Mouse (Mus musculus): ENCODE data around the gene Mbd6.
A peak's percentile ranks its signal among the peaks of the same experiment; 100 is the strongest.

The Mbd6 gene

DNA sequence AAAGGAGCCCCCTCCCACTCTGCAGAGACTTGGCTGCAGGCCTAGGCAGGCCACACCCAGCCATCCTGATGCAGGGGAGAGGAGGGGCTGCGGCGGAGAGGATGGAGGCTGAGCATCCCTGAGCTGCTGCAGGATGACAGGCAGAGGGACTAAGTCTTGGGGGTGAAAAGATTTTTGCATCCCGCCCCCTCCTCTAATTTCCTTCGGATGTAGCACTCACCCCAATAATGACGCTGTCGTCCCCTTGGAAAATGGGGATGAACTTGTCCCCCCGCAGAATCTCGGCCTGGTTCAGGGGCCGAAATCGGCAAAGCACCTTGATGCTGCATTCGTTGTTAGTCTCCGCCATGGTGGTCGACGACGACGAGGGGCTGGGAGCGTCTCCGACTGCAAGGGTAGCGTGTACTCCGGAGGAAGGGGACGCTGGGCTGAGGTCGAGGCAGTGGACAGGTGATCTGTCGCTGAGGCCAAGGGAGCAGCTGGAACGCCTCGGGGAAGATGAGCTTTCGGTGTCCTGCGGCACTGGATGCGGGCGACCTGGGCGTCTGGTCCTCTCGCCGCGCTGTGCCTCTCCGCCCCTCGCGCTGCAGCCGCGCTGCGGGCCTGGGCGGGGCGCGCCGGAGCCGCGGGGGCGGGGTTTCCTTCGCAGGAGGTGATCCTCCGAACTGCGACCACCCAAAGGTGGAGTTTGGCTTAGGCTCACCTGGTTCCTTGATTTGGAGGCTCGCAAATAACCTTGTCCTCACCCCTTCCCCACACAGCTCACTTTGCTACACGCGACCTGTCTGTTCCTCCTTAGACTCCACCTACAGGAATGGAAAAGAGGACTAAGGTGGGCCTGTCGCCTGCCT, 26.0 kb downstream of the Mbd6 start, which contains the start of gene Kif5a:
Gene Kif5a (minus strand): TSS at position 801 of the 851 bp plus-strand sequence.
- DNase-seq (ENCODE audit: low spot score), result peak; percentile 82

GRCm38 (mm10) chr10:127261706-127262547, 26.9 kb downstream of the Mbd6 start:
- peak; percentile 53 for DNase-seq (ENCODE audit: low spot score)

DNA sequence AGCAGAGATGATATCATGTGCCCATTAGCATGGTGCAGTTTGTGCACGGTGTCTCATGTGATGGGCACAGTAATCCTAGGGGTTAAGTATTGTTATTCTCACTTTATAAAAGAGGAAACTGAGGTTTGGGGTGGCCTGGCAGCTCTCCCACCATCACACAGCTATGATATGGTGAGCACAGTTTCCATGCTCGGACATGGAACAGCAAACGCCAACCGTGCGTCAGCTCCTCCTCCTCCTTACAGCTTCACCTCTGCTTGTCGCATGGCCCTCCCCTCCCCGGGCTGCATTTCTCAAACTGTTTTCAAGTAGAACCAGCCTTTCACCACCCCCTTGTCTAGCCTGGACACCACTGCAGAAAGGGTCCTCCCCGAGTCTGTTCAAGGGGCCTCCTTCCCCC, 30.3 kb downstream of the Mbd6 start:
- no peak for DNase-seq (ENCODE audit: low spot score)

DNA sequence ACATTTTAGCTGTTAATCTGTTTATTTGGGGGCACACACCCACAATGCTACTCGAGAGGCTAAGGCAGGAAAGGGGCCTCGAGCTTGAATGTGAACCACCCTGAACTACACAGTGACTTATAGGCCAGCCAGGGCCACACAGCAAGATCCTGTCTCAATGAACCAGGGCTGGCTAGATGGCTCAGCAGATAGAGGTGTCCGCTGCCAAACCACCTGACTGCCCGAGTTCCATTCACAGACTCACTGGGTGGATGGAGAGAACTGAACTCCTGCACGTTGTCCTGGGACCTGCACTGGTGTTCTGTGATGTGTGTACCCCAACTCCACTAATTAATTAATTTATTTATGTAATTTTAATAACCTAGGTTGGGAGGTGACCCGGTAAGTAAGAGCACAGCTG, 31.0 kb downstream of the Mbd6 start:
- no peak for DNase-seq (ENCODE audit: low spot score)

DNA sequence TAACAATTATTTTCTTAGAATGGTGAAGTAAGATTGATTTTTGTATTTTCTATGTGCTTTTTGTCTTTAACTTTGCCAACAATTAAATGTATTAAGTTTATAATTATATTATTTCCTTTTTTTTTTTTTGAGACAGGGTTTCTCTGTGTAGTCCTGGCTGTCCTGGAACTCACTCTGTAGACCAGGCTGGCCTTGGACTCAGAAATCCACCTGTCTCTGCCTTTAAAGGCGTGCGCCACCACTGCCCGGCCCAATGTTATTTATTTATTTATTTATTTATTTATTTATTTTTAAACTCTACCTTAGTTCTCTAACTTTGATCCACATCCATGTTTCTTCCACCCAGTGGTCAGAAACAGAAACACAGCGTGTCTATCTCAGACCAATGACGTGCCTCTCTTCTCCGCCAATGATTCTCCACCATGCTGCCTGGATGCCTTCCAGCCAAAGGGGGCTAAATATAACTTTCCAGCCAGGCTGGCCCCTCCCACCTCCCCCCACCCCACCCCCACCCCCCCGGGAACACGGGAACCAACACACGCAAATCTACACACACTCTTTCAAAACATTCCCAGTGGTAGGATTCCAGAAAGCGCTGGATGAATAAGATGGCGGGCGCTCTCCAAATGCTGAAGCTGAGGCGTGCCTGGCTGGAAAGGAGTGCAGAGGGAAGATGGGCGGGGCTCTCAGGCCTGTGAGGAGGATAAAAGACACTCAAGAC, 33.0 kb downstream of the Mbd6 start:
- DNase-seq (ENCODE audit: low spot score), result no peak

DNA sequence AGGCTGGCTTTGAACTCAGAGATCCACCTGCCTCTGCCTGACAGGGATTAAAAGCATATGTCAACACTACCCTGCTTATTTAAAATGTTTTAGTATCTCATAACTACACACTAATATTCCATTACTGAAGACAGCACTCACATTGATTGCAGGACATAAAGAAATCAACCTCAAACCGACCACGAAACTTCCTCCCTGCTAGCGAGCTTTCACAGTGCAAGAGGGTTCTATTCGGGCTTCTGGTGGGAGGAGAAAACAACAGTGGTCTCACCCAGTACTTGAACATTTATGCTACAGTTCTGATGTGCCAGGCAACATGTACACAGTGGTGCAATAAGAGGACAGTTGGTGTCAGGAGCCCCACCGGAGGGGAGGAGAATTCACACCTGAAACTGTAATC, 38.0 kb downstream of the Mbd6 start:
- DNase-seq (ENCODE audit: low spot score), result no peak

DNA sequence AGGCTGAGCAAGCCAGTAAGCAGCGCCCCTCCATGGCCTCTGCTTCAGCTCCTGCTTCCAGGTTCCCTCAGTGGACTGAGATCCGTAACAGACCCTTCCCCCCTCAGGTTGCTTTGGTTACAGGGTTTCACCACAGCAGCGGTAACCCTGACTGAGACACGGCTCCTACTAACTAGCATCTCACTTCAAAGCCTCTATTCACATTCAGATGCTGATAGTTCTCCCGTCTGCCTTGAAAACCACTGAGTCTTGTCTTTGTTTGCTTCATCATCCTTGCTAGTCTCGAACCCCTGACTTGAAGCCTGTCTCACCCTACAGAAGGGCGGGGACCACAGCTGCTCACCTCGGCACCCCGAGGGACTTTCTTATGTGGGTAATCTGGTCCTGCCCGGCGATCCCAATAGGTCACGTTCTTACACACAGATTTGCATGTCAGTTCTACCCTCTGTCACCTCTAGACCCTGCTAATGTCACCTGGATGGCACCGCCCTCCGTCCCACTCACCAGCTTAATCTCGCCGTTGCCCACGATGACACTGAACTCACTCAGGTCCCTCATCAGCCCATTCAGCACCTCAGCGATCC, 50.5 kb downstream of the Mbd6 start:
- no peak for DNase-seq (ENCODE audit: low spot score)

GRCm38 (mm10) chr10:127236541-127236940, 52.3 kb downstream of the Mbd6 start:
- DNase-seq (ENCODE audit: low spot score), result peak; percentile 62

DNA sequence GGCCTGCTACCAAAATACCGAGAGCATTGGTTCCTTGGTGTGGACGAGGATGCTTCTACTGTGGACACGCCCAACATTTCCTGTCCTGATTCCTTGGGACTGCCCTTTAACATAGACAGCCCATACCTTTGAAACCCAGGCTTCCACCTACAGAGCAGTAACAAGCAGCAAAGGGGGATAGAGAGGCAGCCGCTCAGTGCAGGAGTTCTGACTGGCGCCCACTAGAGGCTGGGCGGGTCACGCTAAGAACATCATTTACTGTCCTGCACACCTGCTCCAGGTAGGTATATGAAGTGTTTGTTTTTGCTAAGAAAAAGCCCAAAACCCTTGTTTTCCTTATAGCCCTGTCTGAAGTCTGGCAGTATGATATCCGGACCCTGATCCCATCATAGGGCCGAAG, 55.7 kb downstream of the Mbd6 start:
- DNase-seq (ENCODE audit: low spot score), result no peak

All from MN1 (cell line).